Mouse (Mus musculus): ENCODE results near the gene Ccdc69. TPM values are rescaled to one million over a fixed set of nuclear protein-coding genes. Genes with fewer than 3 reads are reported as not detected.

Ccdc69 gene
- total and polyA plus RNA-seq, 2 experiments = 0.43 to 0.55 TPM

DNA sequence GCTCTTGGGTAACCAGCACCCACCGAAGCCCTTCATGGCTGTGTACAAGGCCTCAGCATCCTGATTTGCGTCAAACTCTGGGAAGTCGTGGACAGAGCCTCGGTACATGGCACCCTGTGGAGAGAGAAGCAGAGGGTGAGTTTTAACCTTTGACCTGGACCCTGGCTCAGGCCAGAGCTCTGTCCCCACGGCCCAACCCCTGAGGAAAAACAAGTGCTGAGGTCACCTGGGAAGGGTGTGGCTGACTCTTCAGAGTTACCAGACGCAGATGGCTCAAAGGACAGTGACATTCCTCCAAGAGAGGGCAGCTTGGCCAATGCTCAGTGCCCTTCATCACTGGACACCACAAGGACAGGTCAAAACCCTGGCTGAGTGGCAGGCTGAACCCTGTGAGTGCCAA is 64.1 kb downstream of the Ccdc69 start:
- no peaks in the 10 kb centered on the region for H3K27me3 ChIP-seq (ENCODE audit: control insufficient read depth, insufficient read depth, low read length)
- H3K9ac ChIP-seq (ENCODE audit: low read depth, low read length) = no peak overlapping the region
- WGBS = 27% methylated on average over 6 of the region's 6 CpGs
- TF ChIP-seq POLR2A (IDR thresholded peaks at IDR 0.05; ENCODE audit: extremely low read depth, insufficient read depth, low read length) (no peak), CTCF (IDR thresholded peaks at IDR 0.05; ENCODE audit: low read depth, low read length) (no peak)
- H3K36me3 ChIP-seq (ENCODE audit: control insufficient read depth, insufficient read depth, low read length) = peaks cover 30% of the 10 kb centered on the region
- no peak overlapping the region for H3K4me3 ChIP-seq (ENCODE audit: insufficient read depth, low read depth, low read length)
- peaks cover 13% of the 10 kb centered on the region for H3K4me1 ChIP-seq (ENCODE audit: control insufficient read depth, insufficient read depth, low read length)
- DNase-seq (ENCODE audit: extremely low read depth, low read depth, low spot score) = peak; percentile 96
- peak overlapping the region; percentile 71 for H3K27ac ChIP-seq (replicated peaks; ENCODE audit: insufficient read depth, low read depth, low read length)
- no peaks in the 10 kb centered on the region for H3K79me2 ChIP-seq (ENCODE audit: control insufficient read depth, insufficient read depth, low read length)

GRCm38 (mm10) chr11:55012551-55013521 is 65.1 kb downstream of the Ccdc69 start:
- TF ChIP-seq CTCF (IDR thresholded peaks at IDR 0.05; ENCODE audit: low read depth, low read length) (no peak), POLR2A (IDR thresholded peaks at IDR 0.05; ENCODE audit: extremely low read depth, insufficient read depth, low read length) (no peak)
- H3K9ac ChIP-seq (ENCODE audit: low read depth, low read length) = no peak overlapping the region
- no peaks in the 10 kb centered on the region for H3K27me3 ChIP-seq (ENCODE audit: control insufficient read depth, insufficient read depth, low read length)
- H3K79me2 ChIP-seq (ENCODE audit: control insufficient read depth, insufficient read depth, low read length) = no peaks in the 10 kb centered on the region
- no peak overlapping the region for H3K4me3 ChIP-seq (ENCODE audit: insufficient read depth, low read depth, low read length)
- whole genome bisulfite sequencing = 71% methylated on average over 5 of the region's 5 CpGs
- H3K36me3 ChIP-seq (ENCODE audit: control insufficient read depth, insufficient read depth, low read length) = peaks cover 36% of the 10 kb centered on the region
- peak; percentile 65 for DNase-seq (ENCODE audit: extremely low read depth, low read depth, low spot score)
- peaks cover 13% of the 10 kb centered on the region for H3K4me1 ChIP-seq (ENCODE audit: control insufficient read depth, insufficient read depth, low read length)
- H3K27ac ChIP-seq (replicated peaks; ENCODE audit: insufficient read depth, low read depth, low read length) = peak overlapping the region; percentile 71

GRCm38 (mm10) chr11:55011440-55011839 is 66.5 kb downstream of the Ccdc69 start:
- Histone ChIP-seq H3K27ac (replicated peaks; ENCODE audit: insufficient read depth, low read depth, low read length) (no peak overlapping the region), H3K9ac (ENCODE audit: low read depth, low read length) (no peak overlapping the region), H3K4me1 (ENCODE audit: control insufficient read depth, insufficient read depth, low read length) (peaks cover 13% of the 10 kb centered on the region), H3K36me3 (ENCODE audit: control insufficient read depth, insufficient read depth, low read length) (peaks cover 40% of the 10 kb centered on the region), H3K27me3 (ENCODE audit: control insufficient read depth, insufficient read depth, low read length) (no peaks in the 10 kb centered on the region), H3K79me2 (ENCODE audit: control insufficient read depth, insufficient read depth, low read length) (no peaks in the 10 kb centered on the region), H3K4me3 (ENCODE audit: insufficient read depth, low read depth, low read length) (no peak overlapping the region)
- TF ChIP-seq CTCF (IDR thresholded peaks at IDR 0.05; ENCODE audit: low read depth, low read length) (no peak), POLR2A (IDR thresholded peaks at IDR 0.05; ENCODE audit: extremely low read depth, insufficient read depth, low read length) (no peak)
- WGBS = 93% methylated on average over 3 of the region's 3 CpGs
- DNase-seq (ENCODE audit: extremely low read depth, low read depth, low spot score) = no peak

GRCm38 (mm10) chr11:55008230-55008629 is 69.7 kb downstream of the Ccdc69 start:
- no peak for DNase-seq (ENCODE audit: extremely low read depth, low read depth, low spot score)
- TF ChIP-seq CTCF (IDR thresholded peaks at IDR 0.05; ENCODE audit: low read depth, low read length) (no peak), POLR2A (IDR thresholded peaks at IDR 0.05; ENCODE audit: extremely low read depth, insufficient read depth, low read length) (no peak)
- no peaks in the 10 kb centered on the region for H3K79me2 ChIP-seq (ENCODE audit: control insufficient read depth, insufficient read depth, low read length)
- no peak overlapping the region for H3K4me3 ChIP-seq (ENCODE audit: insufficient read depth, low read depth, low read length)
- no peak overlapping the region for H3K9ac ChIP-seq (ENCODE audit: low read depth, low read length)
- peaks cover 68% of the 10 kb centered on the region for H3K36me3 ChIP-seq (ENCODE audit: control insufficient read depth, insufficient read depth, low read length)
- 80% methylated on average over 6 of the region's 6 CpGs for WGBS
- H3K4me1 ChIP-seq (ENCODE audit: control insufficient read depth, insufficient read depth, low read length) = no peaks in the 10 kb centered on the region; the same call in 1 of the 2 replicates
- H3K27me3 ChIP-seq (ENCODE audit: control insufficient read depth, insufficient read depth, low read length) = no peaks in the 10 kb centered on the region
- no peak overlapping the region for H3K27ac ChIP-seq (replicated peaks; ENCODE audit: insufficient read depth, low read depth, low read length)

DNA sequence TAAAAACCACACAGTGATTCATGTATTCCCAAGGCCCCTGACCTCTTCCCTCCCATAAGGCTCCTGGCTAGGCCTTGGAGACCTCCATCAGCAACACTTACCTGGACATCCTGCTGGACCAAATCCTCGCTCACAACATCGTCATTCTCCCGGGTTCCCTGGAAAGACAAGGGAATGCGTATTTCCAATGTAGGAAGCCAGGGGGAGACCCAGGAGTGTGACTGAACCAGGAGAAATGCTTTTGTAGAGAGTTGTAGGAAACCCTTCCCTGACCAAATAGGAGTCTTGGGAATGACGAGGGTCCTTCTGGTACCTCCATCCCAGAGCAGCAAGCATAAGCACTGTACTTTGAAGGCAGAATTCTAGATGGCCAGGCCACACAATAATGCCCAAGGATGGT is 72.2 kb downstream of the Ccdc69 start:
- 93% methylated on average over 5 of the region's 5 CpGs for WGBS
- H3K27ac ChIP-seq (replicated peaks; ENCODE audit: insufficient read depth, low read depth, low read length) = no peak overlapping the region
- no peak overlapping the region for H3K9ac ChIP-seq (ENCODE audit: low read depth, low read length)
- no peak for DNase-seq (ENCODE audit: extremely low read depth, low read depth, low spot score)
- no peak overlapping the region for H3K4me3 ChIP-seq (ENCODE audit: insufficient read depth, low read depth, low read length)
- H3K36me3 ChIP-seq (ENCODE audit: control insufficient read depth, insufficient read depth, low read length) = peaks cover 66% of the 10 kb centered on the region
- no peaks in the 10 kb centered on the region for H3K4me1 ChIP-seq (ENCODE audit: control insufficient read depth, insufficient read depth, low read length)
- no peaks in the 10 kb centered on the region for H3K27me3 ChIP-seq (ENCODE audit: control insufficient read depth, insufficient read depth, low read length)
- no peaks in the 10 kb centered on the region for H3K79me2 ChIP-seq (ENCODE audit: control insufficient read depth, insufficient read depth, low read length)
- TF ChIP-seq POLR2A (IDR thresholded peaks at IDR 0.05; ENCODE audit: extremely low read depth, insufficient read depth, low read length) (no peak), CTCF (IDR thresholded peaks at IDR 0.05; ENCODE audit: low read depth, low read length) (no peak)
